Mouse (Mus musculus) liver, embryonic 12.5 days (tissue): ENCODE measurements around the gene Egfl8. TPM values are rescaled to one million over a fixed set of nuclear protein-coding genes. Genes with fewer than 3 reads are reported as not detected.

ENCODE experiments used
- ATAC-seq: fragments of 200-750 bp; cut with Nextera tagmentation; 2 replicates; pipeline ENCODE4 v1.8.0; 2017; ENCODE audit warnings: moderate number of reproducible peaks, mild to moderate bottlenecking, moderate library complexity
- H3K27ac ChIP-seq: fragments of 300-500 bp; sonication (generic); 2 replicates; pipeline ENCODE4 v1.5.1; 2016; ENCODE audit warnings: mild to moderate bottlenecking
- H3K27me3 ChIP-seq: fragments of 300-500 bp; sonication (generic); replicated peaks from 2 replicates; pipeline ENCODE4 v1.6.1; 2016; ENCODE audit warnings: mild to moderate bottlenecking, moderate library complexity
- H3K36me3 ChIP-seq: fragments of 300-500 bp; sonication (generic); 2 replicates; pipeline ENCODE4 v1.6.1; 2016; ENCODE audit warnings: mild to moderate bottlenecking, moderate library complexity
- H3K4me1 ChIP-seq: fragments of 300-500 bp; sonication (generic); 2 replicates; pipeline ENCODE4 v1.6.1; 2016
- H3K4me2 ChIP-seq: fragments of 300-500 bp; sonication (generic); 2 replicates; pipeline ENCODE4 v1.6.1; 2016; ENCODE audit warnings: mild to moderate bottlenecking, moderate library complexity
- H3K4me3 ChIP-seq: fragments of 300-500 bp; sonication (generic); 2 replicates; pipeline ENCODE4 v1.5.1; 2016; ENCODE audit warnings: mild to moderate bottlenecking, moderate library complexity
- H3K9ac ChIP-seq: fragments of 300-500 bp; sonication (generic); 2 replicates; pipeline ENCODE4 v1.6.1; 2016; ENCODE audit warnings: mild to moderate bottlenecking, moderate library complexity
- H3K9me3 ChIP-seq: fragments of 300-500 bp; sonication (generic); replicated peaks from 2 replicates; pipeline ENCODE4 v1.6.1; 2016; ENCODE audit warnings: mild to moderate bottlenecking, moderate library complexity
- whole genome bisulfite sequencing: fragments of 180-500 bp; shearing (Covaris S2); methylation state at CpG from one replicate; pipeline ENCODE4 v1.1.7; 2016; ENCODE audit not compliant: insufficient replicate concordance; 5-methylcytosine and 5-hydroxymethylcytosine counted together
- polyA plus RNA-seq: library from polyadenylated mRNA; unstranded; fragments of >200 nt; fragmentation: Nextera tagmentation; extraction: Ambion mirVana; gene quantifications from 2 replicates; pipeline ENCODE4 v1.2.1, GENCODE M21; 2016

Gene Egfl8
- polyA plus RNA-seq, 1 experiment from 2014 or later, result 0.50 TPM

- no peak overlapping the region for H3K4me3 ChIP-seq
- H3K4me2 ChIP-seq, result no peak overlapping the region
- no peak for ATAC-seq
- H3K9me3 ChIP-seq, result no peaks in the 10 kb centered on the region
- H3K4me1 ChIP-seq, result peaks cover 20% of the 10 kb centered on the region
- peaks cover 54% of the 10 kb centered on the region for H3K27me3 ChIP-seq
- H3K9ac ChIP-seq, result no peak overlapping the region
- 43% methylated on average over 2 of the region's 2 CpGs for WGBS
- H3K27ac ChIP-seq, result no peak overlapping the region
- no peaks in the 10 kb centered on the region for H3K36me3 ChIP-seq
These were observed 19.9 kb upstream of the Egfl8 start for GRCm38 (mm10) chr17:34635671-34636070.

GRCm38 (mm10) chr17:34632261-34632691, 16.5 kb upstream of the Egfl8 start:
- H3K27ac ChIP-seq, result no peak overlapping the region
- under 1% methylated on average over 26 of the region's 26 CpGs for WGBS

GRCm38 (mm10) chr17:34631647-34632046, 15.9 kb upstream of the Egfl8 start:
- Histone ChIP-seq H3K9ac (no peak overlapping the region), H3K4me1 (peaks cover 49% of the 10 kb centered on the region), H3K4me2 (peak overlapping the region; percentile 67), H3K9me3 (no peaks in the 10 kb centered on the region), H3K27ac (no peak overlapping the region), H3K36me3 (no peaks in the 10 kb centered on the region), H3K4me3 (peak overlapping the region; percentile 32), H3K27me3 (peaks cover 83% of the 10 kb centered on the region)
- no peak for ATAC-seq
- WGBS, result 13% methylated on average over 12 of the region's 12 CpGs

More at GRCm38 (mm10) chr17:34632261-34632691, 16.5 kb upstream of the Egfl8 start:
- Histone ChIP-seq H3K4me1 (peaks cover 46% of the 10 kb centered on the region), H3K4me2 (peak overlapping the region; percentile 67), H3K36me3 (no peaks in the 10 kb centered on the region), H3K4me3 (peak overlapping the region; percentile 32), H3K9ac (no peak overlapping the region), H3K27me3 (peaks cover 82% of the 10 kb centered on the region), H3K9me3 (no peaks in the 10 kb centered on the region)
- peak; percentile 43 for ATAC-seq

- peak overlapping the region; percentile 39 for H3K4me3 ChIP-seq
- no peaks in the 10 kb centered on the region for H3K9me3 ChIP-seq
- peaks cover 57% of the 10 kb centered on the region for H3K4me1 ChIP-seq
- H3K4me2 ChIP-seq, result peak overlapping the region; percentile 56
- no peak overlapping the region for H3K27ac ChIP-seq
- H3K9ac ChIP-seq, result no peak overlapping the region
- ATAC-seq, result no peak
- 3% methylated on average over 48 of the region's 48 CpGs for WGBS
- peaks cover 75% of the 10 kb centered on the region for H3K27me3 ChIP-seq
- peaks cover 2% of the 10 kb centered on the region; the same call in 1 of the 2 replicates for H3K36me3 ChIP-seq
These were observed 15.1 kb upstream of the Egfl8 start for GRCm38 (mm10) chr17:34630761-34631301.

GRCm38 (mm10) chr17:34629796-34630603, 14.2 kb upstream of the Egfl8 start:
- Histone ChIP-seq H3K4me2 (peak overlapping the region; percentile 56; the same call in 1 of the 2 replicates), H3K27ac (no peak overlapping the region)
- WGBS, result 13% methylated on average over 12 of the region's 12 CpGs

GRCm38 (mm10) chr17:34629221-34629751, 13.5 kb upstream of the Egfl8 start, which contains the start of gene Prrt1:
TSS of gene Prrt1 (plus strand) at chr17:34629533.
- 12% methylated on average over 16 of the region's 16 CpGs for WGBS
- Histone ChIP-seq H3K36me3 (peaks cover 11% of the 10 kb centered on the region; the same call in 1 of the 2 replicates), H3K9ac (no peak within 1 kb of the TSS), H3K4me2 (peak within 1 kb of the TSS; percentile 93), H3K27ac (no peak within 1 kb of the TSS), H3K4me3 (no peak within 1 kb of the TSS), H3K27me3 (peaks cover 71% of the 10 kb centered on the region), H3K9me3 (no peaks in the 10 kb centered on the region), H3K4me1 (peaks cover 61% of the 10 kb centered on the region)
- ATAC-seq, result no peak

More at GRCm38 (mm10) chr17:34629796-34630603, 14.2 kb upstream of the Egfl8 start:
- H3K4me1 ChIP-seq, result peaks cover 61% of the 10 kb centered on the region
- peaks cover 10% of the 10 kb centered on the region; the same call in 1 of the 2 replicates for H3K36me3 ChIP-seq
- ATAC-seq, result no peak
- H3K4me3 ChIP-seq, result no peak overlapping the region
- peaks cover 71% of the 10 kb centered on the region for H3K27me3 ChIP-seq
- H3K9ac ChIP-seq, result no peak overlapping the region
- no peaks in the 10 kb centered on the region for H3K9me3 ChIP-seq

- WGBS, result 42% methylated on average over 5 of the region's 5 CpGs
- Histone ChIP-seq H3K4me3 (no peak overlapping the region), H3K4me2 (peak overlapping the region; percentile 93), H3K27me3 (peaks cover 65% of the 10 kb centered on the region), H3K4me1 (peaks cover 61% of the 10 kb centered on the region), H3K36me3 (peaks cover 16% of the 10 kb centered on the region; the same call in 1 of the 2 replicates), H3K27ac (no peak overlapping the region), H3K9ac (no peak overlapping the region), H3K9me3 (no peaks in the 10 kb centered on the region)
- ATAC-seq, result no peak
These were observed 12.8 kb upstream of the Egfl8 start for GRCm38 (mm10) chr17:34628644-34628967.

GRCm38 (mm10) chr17:34627943-34628643, 12.3 kb upstream of the Egfl8 start, which contains the start of gene Ppt2:
TSS of gene Ppt2 (minus strand) at chr17:34628510.
- Histone ChIP-seq H3K27ac (peak within 1 kb of the TSS; percentile 78), H3K4me2 (peak within 1 kb of the TSS; percentile 93), H3K4me3 (peak within 1 kb of the TSS; percentile 73), H3K4me1 (peaks cover 61% of the 10 kb centered on the region), H3K36me3 (peaks cover 16% of the 10 kb centered on the region; the same call in 1 of the 2 replicates), H3K27me3 (peaks cover 60% of the 10 kb centered on the region), H3K9ac (peak within 1 kb of the TSS; percentile 76), H3K9me3 (no peaks in the 10 kb centered on the region)
- 11% methylated on average over 29 of the region's 29 CpGs for WGBS
- ATAC-seq, result 0 out of 2 replicates have a peak, but pooled peaks have one; percentile 6

- Histone ChIP-seq H3K9ac (peak overlapping the region; percentile 76), H3K36me3 (peaks cover 23% of the 10 kb centered on the region), H3K9me3 (no peaks in the 10 kb centered on the region), H3K4me1 (peaks cover 65% of the 10 kb centered on the region), H3K4me3 (peak overlapping the region; percentile 73), H3K4me2 (peak overlapping the region; percentile 93), H3K27ac (peak overlapping the region; percentile 78), H3K27me3 (peaks cover 52% of the 10 kb centered on the region)
- peak; percentile 70 for ATAC-seq
- whole genome bisulfite sequencing, result 1% methylated on average over 44 of the region's 45 CpGs
These were observed 11.5 kb upstream of the Egfl8 start for GRCm38 (mm10) chr17:34627093-34627942.

GRCm38 (mm10) chr17:34626773-34627092, 11.0 kb upstream of the Egfl8 start:
- H3K27ac ChIP-seq, result peak overlapping the region; percentile 78
- peak overlapping the region; percentile 76 for H3K9ac ChIP-seq
- H3K27me3 ChIP-seq, result peaks cover 46% of the 10 kb centered on the region
- H3K9me3 ChIP-seq, result no peaks in the 10 kb centered on the region
- WGBS, result 1% methylated on average over 18 of the region's 18 CpGs
- peak overlapping the region; percentile 73 for H3K4me3 ChIP-seq
- H3K4me1 ChIP-seq, result peaks cover 64% of the 10 kb centered on the region
- peaks cover 28% of the 10 kb centered on the region for H3K36me3 ChIP-seq
- peak overlapping the region; percentile 93 for H3K4me2 ChIP-seq
- ATAC-seq, result peak; percentile 25; the same call in 1 of the 2 replicates
